Mouse (Mus musculus) brain, embryonic 14.5 days (tissue): ENCODE results near the gene Plcxd3. TPM values are rescaled to one million over a fixed set of nuclear protein-coding genes. Genes with fewer than 3 reads are reported as not detected.
"Not testable (repeated sequence)": the region's sequence is repeated elsewhere in the genome, so short reads cannot be mapped to it uniquely, and the experiment has no call there.

Source experiments
- DNase-seq: peaks from one replicate; pipeline ENCODE4 v3.0.0-alpha.2; 2011; ENCODE audit warnings: low read depth
- CTCF ChIP-seq: fragments of 200-500 bp; IDR thresholded peaks from 2 replicates; pipeline ENCODE4 v1.5.1; 2012; ENCODE audit warnings: inconsistent platforms, mild to moderate bottlenecking, moderate library complexity, borderline replicate concordance; ENCODE audit not compliant: insufficient read depth, insufficient read length; ENCODE audit errors: extremely low read depth
- POLR2A ChIP-seq: fragments of 200-500 bp; IDR thresholded peaks from 2 replicates; pipeline ENCODE4 v1.6.1; 2012; ENCODE audit warnings: mild to moderate bottlenecking, inconsistent platforms, borderline replicate concordance; ENCODE audit not compliant: poor library complexity, insufficient read depth, insufficient read length, severe bottlenecking; ENCODE audit errors: extremely low read depth
- polyA plus RNA-seq: library from polyadenylated mRNA; depleted of rRNA; stranded (reverse); fragments of >200 nt; gene quantifications from 2 replicates; pipeline ENCODE4 v1.2.3, GENCODE M21; 2012

Plcxd3 gene
- polyA plus RNA-seq, 1 experiment = 9.1 TPM

DNA sequence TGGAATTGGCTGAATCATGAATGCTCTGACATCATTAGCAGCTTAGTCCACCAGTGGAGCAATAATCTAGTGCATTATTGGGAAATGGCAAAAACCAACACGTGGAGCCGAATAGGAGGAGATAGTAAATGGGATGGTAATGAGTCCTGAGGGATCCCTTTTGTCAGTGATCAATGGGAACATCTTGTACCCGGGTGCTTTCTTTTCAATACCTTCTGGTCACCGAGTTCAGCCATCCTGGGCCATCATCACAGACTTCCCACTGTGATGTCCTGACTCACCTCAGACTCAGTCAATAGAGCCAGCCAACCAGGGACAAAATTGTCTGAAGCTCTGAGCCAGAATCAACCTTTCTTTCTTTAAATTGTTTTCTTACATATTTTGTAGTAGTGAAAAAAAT lies 24.8 kb downstream of the Plcxd3 start:
- DNase-seq = peak; percentile 18
- TF ChIP-seq CTCF (no peak), POLR2A (no peak)

- DNase-seq = peak; percentile 55
- TF ChIP-seq POLR2A (no peak), CTCF (no peak)
These were observed 36.0 kb downstream of the Plcxd3 start for GRCm38 (mm10) chr15:4411333-4411732.

DNA sequence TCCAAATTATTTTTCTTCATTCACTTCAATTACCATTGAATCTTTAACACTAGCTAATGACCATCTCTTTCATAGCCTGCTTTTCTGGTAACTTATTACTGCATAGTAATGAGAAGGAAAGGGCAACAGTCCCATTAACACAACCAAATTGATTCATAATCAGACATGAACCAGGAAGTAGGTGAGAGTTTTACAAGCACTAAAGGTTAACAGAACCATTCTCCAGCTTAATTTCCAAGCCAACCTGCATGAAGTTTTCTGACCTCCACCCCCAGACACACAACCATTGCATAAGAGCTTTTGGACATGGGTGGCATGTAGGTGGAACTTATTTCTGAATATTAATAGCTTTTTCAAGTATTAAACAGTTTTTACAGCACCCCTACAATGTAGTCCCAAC lies 64.8 kb downstream of the Plcxd3 start:
- DNase-seq = no peak
- no peak for TF ChIP-seq POLR2A
- no peak for TF ChIP-seq CTCF

GRCm38 (mm10) chr15:4496182-4496581 lies 120.9 kb downstream of the Plcxd3 start:
- DNase-seq = no peak

DNA sequence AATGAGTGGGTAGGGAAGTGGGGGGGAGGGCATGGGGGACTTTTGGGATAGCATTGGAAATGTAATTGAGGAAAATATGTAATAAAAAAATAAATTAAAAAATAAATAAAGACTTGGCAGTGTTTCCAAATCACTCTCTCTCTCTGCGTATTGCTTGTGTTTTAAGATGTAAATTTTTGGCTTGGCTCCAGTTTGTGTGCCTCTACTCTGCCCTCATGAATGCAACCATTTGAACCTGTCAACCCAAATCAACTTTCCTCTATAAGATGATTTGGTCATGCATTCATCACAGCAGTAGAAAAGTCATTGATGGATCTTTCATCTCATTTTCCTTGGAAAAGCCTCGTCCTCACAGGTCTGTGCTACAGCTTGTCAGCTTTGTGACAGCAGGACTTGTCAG lies 121.7 kb downstream of the Plcxd3 start:
- no peak for DNase-seq
- no peak for TF ChIP-seq POLR2A
- TF ChIP-seq CTCF = no peak

More at GRCm38 (mm10) chr15:4496182-4496581, 120.9 kb downstream of the Plcxd3 start:
- no peak for TF ChIP-seq CTCF
- TF ChIP-seq POLR2A = no peak

GRCm38 (mm10) chr15:4498036-4498435 lies 122.7 kb downstream of the Plcxd3 start:
- DNase-seq = no peak
- TF ChIP-seq POLR2A (no peak), CTCF (no peak)

- DNase-seq = no peak
- no peak for TF ChIP-seq POLR2A
- no peak for TF ChIP-seq CTCF
These were observed 128.1 kb downstream of the Plcxd3 start for GRCm38 (mm10) chr15:4503366-4503765.

DNA sequence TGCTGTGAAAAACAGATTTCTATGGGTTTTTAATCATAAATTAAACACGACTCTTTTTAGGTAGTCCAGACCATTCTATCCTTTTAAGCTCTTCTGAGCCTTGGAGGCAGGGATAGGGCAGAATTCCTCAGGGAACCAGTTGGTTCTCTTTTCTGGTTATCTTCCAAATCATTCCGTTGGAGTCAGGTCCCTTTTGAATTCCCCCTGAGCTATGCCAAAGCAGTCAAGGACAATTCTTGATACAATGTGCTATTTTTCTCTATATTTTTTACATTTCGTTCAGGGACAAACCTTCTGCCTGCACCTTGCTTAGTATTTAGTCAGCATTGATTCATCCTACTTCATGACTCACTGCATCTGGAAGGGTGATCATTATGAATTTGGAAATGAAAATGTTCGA lies 128.5 kb downstream of the Plcxd3 start:
- no peak for TF ChIP-seq POLR2A
- TF ChIP-seq CTCF = no peak

GRCm38 (mm10) chr15:4514724-4515123 lies 139.4 kb downstream of the Plcxd3 start:
- TF ChIP-seq CTCF (no peak), POLR2A (no peak)
- DNase-seq = no peak

More for the DNA sequence above, 128.5 kb downstream of the Plcxd3 start:
- DNase-seq = no peak

DNA sequence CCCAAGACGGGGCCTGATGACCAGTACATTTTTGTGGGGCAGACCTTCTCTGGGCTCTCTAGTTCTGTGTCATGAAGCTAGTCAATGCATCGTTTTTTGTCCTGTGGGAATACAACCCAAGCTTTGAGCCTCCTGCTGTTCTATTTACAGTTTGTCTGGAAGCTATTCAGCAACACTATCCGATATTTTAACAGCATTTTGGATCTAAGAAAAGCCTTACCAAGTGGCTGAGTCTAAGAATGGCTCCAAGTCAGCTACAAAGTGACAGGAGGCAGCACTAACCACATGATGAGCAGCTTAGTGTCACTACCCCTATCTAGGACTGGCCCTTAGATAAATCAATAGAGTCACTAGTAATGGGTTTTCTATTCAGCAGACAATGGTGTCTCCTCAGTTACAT lies 149.3 kb downstream of the Plcxd3 start:
- TF ChIP-seq CTCF = no peak
- no peak for TF ChIP-seq POLR2A
- no peak for DNase-seq

- TF ChIP-seq POLR2A (no peak), CTCF (no peak)
- DNase-seq = no peak
These were observed 158.4 kb downstream of the Plcxd3 start for GRCm38 (mm10) chr15:4533700-4534099.

DNA sequence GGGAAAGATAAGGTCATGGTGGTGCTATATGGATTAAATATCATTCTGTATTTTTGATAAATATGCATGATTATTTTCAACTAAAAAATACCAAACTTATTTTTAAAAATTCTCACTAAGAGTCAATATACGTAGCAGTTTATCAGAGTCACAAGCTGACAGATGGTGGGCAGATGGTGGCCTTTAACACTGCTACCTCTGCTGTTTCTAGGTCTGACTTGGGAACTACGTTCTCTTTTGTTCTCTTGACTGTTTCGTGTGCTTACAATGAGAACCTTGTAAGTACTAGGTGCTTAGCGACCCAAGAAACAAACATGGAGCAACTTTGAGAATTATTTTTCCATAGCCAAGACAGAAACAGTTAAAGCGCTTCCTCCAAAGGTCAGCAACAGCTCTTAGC lies 183.8 kb downstream of the Plcxd3 start:
- TF ChIP-seq POLR2A (no peak), CTCF (no peak)
- DNase-seq = peak; percentile 24

- peak; percentile 5 for DNase-seq
- no peak for TF ChIP-seq POLR2A
- TF ChIP-seq CTCF = no peak
These were observed 186.2 kb downstream of the Plcxd3 start for GRCm38 (mm10) chr15:4561431-4561970.

DNA sequence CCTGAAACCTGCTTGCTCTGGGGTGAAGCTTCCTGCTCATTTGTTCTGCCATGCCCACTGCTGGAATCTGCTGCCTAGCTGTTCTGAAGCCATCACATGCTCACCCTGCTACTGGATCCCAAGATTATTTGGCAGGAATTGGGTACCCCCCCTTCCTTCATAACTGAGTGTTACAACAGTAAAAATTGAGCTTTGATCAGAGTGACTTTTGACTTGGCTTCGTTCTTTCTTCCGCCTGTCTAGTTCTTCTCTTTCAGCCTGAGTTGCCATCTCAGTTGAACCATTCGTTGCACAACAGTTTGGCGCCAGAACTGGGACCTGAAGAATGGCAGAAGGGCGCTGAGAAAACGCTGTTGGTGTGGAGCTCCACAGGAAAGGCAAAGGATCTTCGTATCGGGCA lies 220.2 kb downstream of the Plcxd3 start:
- not testable (repeated sequence) for DNase-seq

- DNase-seq = not testable (repeated sequence)
These were observed 223.4 kb downstream of the Plcxd3 start for GRCm38 (mm10) chr15:4598661-4599060.

- DNase-seq = not testable (repeated sequence)
These were observed 224.0 kb downstream of the Plcxd3 start for GRCm38 (mm10) chr15:4599331-4599730.
